Mouse (Mus musculus) E14TG2a.4 (cell line): ENCODE data around the gene H1foo.

Source experiments
- H3K27me3 ChIP-seq: 2 replicates; pipeline ENCODE4 v1.6.1; 2014; ENCODE audit warnings: low read length, control low read depth; ENCODE audit not compliant: insufficient read depth
- H3K36me3 ChIP-seq: 2 replicates; pipeline ENCODE4 v1.6.1; 2014; ENCODE audit warnings: low read length, control low read depth; ENCODE audit not compliant: insufficient read depth
- H3K4me1 ChIP-seq: replicated peaks from 2 replicates; pipeline ENCODE4 v1.6.1; 2014; ENCODE audit warnings: low read depth, low read length, control low read depth
- H3K4me3 ChIP-seq: replicated peaks from 2 replicates; pipeline ENCODE4 v1.5.1; 2014; ENCODE audit warnings: mild to moderate bottlenecking, low read length
- H3K9me3 ChIP-seq: 2 replicates; pipeline ENCODE4 v1.6.1; 2014; ENCODE audit warnings: low read length, control low read depth
- CTCF ChIP-seq: conservative IDR thresholded peaks from 2 replicates; pipeline ENCODE4 v1.5.1; 2014; ENCODE audit warnings: low read length
- NANOG ChIP-seq: IDR thresholded peaks from 2 replicates; pipeline ENCODE4 v1.6.1; 2014; ENCODE audit warnings: borderline replicate concordance, low read length, mixed read lengths
- POU5F1 ChIP-seq: IDR thresholded peaks from 2 replicates; pipeline ENCODE4 v1.6.1; 2014; ENCODE audit warnings: low read length, borderline replicate concordance

Gene H1foo

DNA sequence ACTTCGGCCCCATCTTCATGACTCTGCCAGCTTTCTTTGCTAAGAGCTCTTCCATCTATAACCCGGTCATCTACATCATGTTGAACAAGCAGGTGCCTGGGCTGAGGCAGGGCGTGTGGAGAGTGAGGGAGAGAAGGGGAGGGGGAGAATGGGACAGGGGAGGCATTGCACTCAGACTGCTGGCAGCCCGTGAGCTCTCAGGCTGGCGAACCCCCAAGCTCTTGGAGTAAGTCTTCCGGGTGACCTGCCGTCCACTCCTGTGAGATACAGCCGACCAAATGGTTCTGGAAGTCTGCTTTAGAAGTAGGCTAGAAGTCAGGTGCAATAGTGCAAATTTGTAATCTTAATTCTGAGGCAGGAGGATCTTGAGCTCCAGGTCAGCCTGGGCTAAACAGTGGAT, 9.2 kb upstream of the H1foo start:
- Histone ChIP-seq H3K4me1 (0 out of 2 replicates have a peak, but pooled peaks cover 5% of the 10 kb centered on the region), H3K9me3 (no peaks in the 10 kb centered on the region), H3K36me3 (no peaks in the 10 kb centered on the region), H3K4me3 (no peak overlapping the region), H3K27me3 (peaks cover 23% of the 10 kb centered on the region)
- TF ChIP-seq POU5F1 (no peak), CTCF (no peak), NANOG (no peak)

DNA sequence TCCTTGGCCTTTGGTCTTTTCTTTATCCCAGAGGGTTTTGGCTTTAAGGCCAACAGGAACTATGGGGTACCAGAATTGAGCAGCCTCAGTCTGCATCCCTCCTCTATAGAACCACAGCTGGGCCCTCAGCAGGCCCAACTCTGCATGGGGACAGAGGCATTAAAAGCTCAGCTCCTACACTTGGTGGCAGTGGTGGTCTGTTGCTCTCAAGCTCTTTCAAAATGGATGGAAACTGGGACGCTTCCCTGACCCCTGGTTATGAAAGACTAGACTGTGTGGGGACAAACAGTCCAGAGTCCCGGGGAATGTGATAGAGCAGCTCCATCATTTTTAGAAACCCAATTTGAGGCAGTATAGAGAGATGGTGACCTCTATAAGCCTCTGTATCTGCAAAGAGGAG, 6.7 kb upstream of the H1foo start:
- Histone ChIP-seq H3K36me3 (no peaks in the 10 kb centered on the region), H3K4me3 (no peak overlapping the region), H3K4me1 (peaks cover 7% of the 10 kb centered on the region), H3K27me3 (peaks cover 16% of the 10 kb centered on the region), H3K9me3 (no peaks in the 10 kb centered on the region)
- no peak for TF ChIP-seq POU5F1
- no peak for TF ChIP-seq NANOG
- no peak for TF ChIP-seq CTCF

DNA sequence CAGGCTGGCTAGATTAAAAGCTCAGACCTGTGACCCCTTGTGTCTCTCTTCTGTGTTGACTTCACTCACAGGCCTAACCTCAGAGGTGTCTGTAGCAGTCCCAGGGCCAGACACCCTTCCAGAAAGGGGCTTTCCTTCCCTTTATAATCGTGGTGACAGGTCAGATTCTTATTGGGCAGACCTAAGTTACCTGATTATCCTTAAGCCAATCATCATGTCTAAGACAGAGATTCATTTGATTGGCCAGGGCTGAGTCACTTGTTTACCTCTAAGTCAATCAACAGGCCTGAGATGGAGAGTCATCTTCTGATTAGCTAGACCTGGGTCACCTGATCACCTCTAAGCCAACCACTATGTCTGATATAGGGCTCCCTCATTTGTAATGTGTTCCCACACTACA, 5.9 kb upstream of the H1foo start:
- no peak overlapping the region for H3K4me3 ChIP-seq
- H3K36me3 ChIP-seq, result no peaks in the 10 kb centered on the region
- peaks cover 14% of the 10 kb centered on the region for H3K27me3 ChIP-seq
- H3K9me3 ChIP-seq, result no peaks in the 10 kb centered on the region
- TF ChIP-seq CTCF (no peak), POU5F1 (no peak), NANOG (no peak)
- H3K4me1 ChIP-seq, result peaks cover 7% of the 10 kb centered on the region

DNA sequence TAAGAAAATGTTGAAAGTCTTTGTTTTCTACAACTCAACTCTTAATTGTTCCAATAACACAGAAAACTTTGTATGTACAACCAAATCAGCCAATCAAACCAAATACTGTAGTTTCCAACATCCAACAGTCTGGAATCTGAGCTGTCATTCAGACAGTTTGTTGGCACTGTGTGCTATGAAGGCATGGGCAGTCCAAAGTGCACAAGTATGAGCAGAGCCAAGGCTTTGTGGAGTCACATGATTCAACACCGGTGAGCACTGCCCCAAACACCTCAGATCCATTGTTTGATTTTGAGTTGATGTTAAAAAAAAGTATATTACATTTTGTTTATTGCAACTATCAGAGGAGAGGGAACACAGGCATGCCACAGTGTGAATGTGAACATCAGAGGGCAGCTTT, 4.1 kb upstream of the H1foo start:
- Histone ChIP-seq H3K27me3 (peaks cover 26% of the 10 kb centered on the region), H3K9me3 (no peaks in the 10 kb centered on the region), H3K4me3 (no peak overlapping the region), H3K36me3 (no peaks in the 10 kb centered on the region), H3K4me1 (peaks cover 7% of the 10 kb centered on the region)
- TF ChIP-seq POU5F1 (no peak), CTCF (no peak), NANOG (no peak)

DNA sequence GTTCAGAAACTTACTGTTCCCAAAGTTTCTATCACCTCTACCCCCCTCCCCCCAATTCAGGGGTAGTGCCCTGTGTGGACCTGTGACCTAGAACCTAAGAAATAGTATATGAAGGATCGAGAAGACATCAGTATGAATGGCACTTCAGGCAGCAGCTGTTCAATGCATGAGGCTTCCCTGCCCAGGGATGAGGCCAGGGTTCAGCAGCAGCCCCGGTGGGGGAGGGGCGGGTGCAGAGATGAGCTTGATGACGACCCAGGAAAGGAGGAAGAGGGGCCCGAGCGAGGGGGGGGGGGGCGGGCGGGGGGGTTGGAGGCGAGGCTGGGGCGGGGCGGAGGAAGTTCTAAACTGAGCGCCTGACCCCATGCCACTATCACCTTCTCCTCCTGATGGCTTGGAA, 3.6 kb upstream of the H1foo start:
- Histone ChIP-seq H3K4me3 (no peak overlapping the region), H3K36me3 (no peaks in the 10 kb centered on the region), H3K9me3 (no peaks in the 10 kb centered on the region), H3K27me3 (peaks cover 26% of the 10 kb centered on the region), H3K4me1 (peaks cover 7% of the 10 kb centered on the region)
- TF ChIP-seq POU5F1 (no peak), NANOG (no peak), CTCF (no peak)

- Histone ChIP-seq H3K36me3 (no peaks in the 10 kb centered on the region), H3K9me3 (no peaks in the 10 kb centered on the region), H3K4me3 (no peak overlapping the region), H3K27me3 (peaks cover 41% of the 10 kb centered on the region), H3K4me1 (peaks cover 7% of the 10 kb centered on the region)
- TF ChIP-seq POU5F1 (no peak), CTCF (no peak), NANOG (no peak)
These were observed 975 bp upstream of the H1foo start for GRCm38 (mm10) chr6:115943498-115944427.

- no peaks in the 10 kb centered on the region for H3K36me3 ChIP-seq
- H3K9me3 ChIP-seq, result no peaks in the 10 kb centered on the region
- H3K4me1 ChIP-seq, result peaks cover 7% of the 10 kb centered on the region
- H3K27me3 ChIP-seq, result peaks cover 50% of the 10 kb centered on the region
- no peak overlapping the region for H3K4me3 ChIP-seq
- TF ChIP-seq NANOG (no peak), POU5F1 (no peak), CTCF (no peak)
These were observed 895 bp downstream of the H1foo start for GRCm38 (mm10) chr6:115945633-115946032.

- TF ChIP-seq NANOG, result no peak
- no peak for TF ChIP-seq CTCF
- TF ChIP-seq POU5F1, result no peak
- no peaks in the 10 kb centered on the region for H3K9me3 ChIP-seq
- no peak overlapping the region for H3K4me3 ChIP-seq
- H3K27me3 ChIP-seq, result peaks cover 50% of the 10 kb centered on the region
- no peaks in the 10 kb centered on the region for H3K36me3 ChIP-seq
- peaks cover 6% of the 10 kb centered on the region for H3K4me1 ChIP-seq
These were observed 1.7 kb downstream of the H1foo start for GRCm38 (mm10) chr6:115946389-115946788.

DNA sequence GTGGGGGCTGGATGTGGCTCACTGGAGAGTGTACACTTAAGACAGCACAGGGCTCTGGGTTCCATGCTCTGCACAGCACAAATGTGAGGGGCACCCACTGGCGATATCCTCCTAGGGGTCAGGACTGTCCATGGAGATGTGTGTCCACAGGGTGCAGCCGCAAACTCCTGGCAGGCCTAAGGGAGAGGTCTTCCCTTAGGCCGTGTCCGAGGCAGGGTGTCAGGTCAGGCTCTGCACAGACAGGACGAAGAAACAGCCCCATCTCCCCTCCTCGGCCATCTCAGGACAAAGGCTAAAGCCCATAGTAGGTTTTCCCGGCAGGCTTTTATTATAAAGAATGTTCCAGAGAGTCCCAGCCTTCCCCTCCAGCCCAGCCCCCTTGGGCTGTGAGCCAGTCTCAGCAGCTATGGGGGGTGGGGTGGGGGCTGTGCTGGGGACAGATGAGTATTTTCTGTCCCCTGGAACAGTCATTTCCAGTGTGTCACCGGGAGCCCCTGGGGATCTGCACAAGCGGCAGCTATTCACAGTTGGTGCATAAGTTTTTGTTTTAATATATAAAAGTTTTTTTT, 9.9 kb downstream of the H1foo start:
- Histone ChIP-seq H3K27me3 (peaks cover 32% of the 10 kb centered on the region), H3K9me3 (no peaks in the 10 kb centered on the region), H3K4me3 (no peak overlapping the region), H3K36me3 (no peaks in the 10 kb centered on the region), H3K4me1 (peaks cover 13% of the 10 kb centered on the region)
- TF ChIP-seq NANOG (no peak), CTCF (no peak), POU5F1 (no peak)
